Mouse (Mus musculus) heart, embryonic 15.5 days (tissue): ENCODE results near the gene AU015836. TPM values are rescaled to one million over a fixed set of nuclear protein-coding genes. Genes with fewer than 3 reads are reported as not detected.
"Not testable (repeated sequence)": the region's sequence is repeated elsewhere in the genome, so short reads cannot be mapped to it uniquely, and the experiment has no call there.

Experiments
- ATAC-seq: fragments of 200-750 bp; cut with Nextera tagmentation; replicated peaks from 2 replicates; pipeline ENCODE4 v1.8.0; 2017; ENCODE audit warnings: low read depth, moderate TSS enrichment; ENCODE audit not compliant: insufficient number of reproducible peaks, insufficient read depth, low FRiP score
- H3K27ac ChIP-seq: fragments of 300-500 bp; sonication (generic); 2 replicates; pipeline ENCODE4 v1.5.1; 2015; ENCODE audit warnings: mild to moderate bottlenecking, inconsistent platforms
- H3K27me3 ChIP-seq: fragments of 300-500 bp; sonication (generic); 2 replicates; pipeline ENCODE4 v1.6.1; 2015; ENCODE audit warnings: inconsistent platforms
- H3K36me3 ChIP-seq: fragments of 300-500 bp; sonication (generic); 2 replicates; pipeline ENCODE4 v1.6.1; 2015; ENCODE audit warnings: mild to moderate bottlenecking, inconsistent platforms
- H3K4me1 ChIP-seq: fragments of 300-500 bp; sonication (generic); replicated peaks from 2 replicates; pipeline ENCODE4 v1.6.1; 2015; ENCODE audit warnings: inconsistent platforms
- H3K4me2 ChIP-seq: fragments of 300-500 bp; sonication (generic); 2 replicates; pipeline ENCODE4 v1.6.1; 2015; ENCODE audit warnings: inconsistent platforms, mild to moderate bottlenecking, moderate library complexity
- H3K4me3 ChIP-seq: fragments of 300-500 bp; sonication (generic); 2 replicates; pipeline ENCODE4 v1.5.1; 2015; ENCODE audit warnings: mild to moderate bottlenecking, inconsistent platforms
- H3K9ac ChIP-seq: fragments of 300-500 bp; sonication (generic); 2 replicates; pipeline ENCODE4 v1.6.1; 2015; ENCODE audit warnings: mild to moderate bottlenecking, inconsistent platforms
- H3K9me3 ChIP-seq: fragments of 300-500 bp; sonication (generic); replicated peaks from 2 replicates; pipeline ENCODE4 v1.6.1; 2016; ENCODE audit warnings: inconsistent platforms
- WGBS: fragments of 180-500 bp; shearing (Covaris S2); methylation state at CpG from one replicate; pipeline ENCODE4 v1.1.7; 2015; ENCODE audit warnings: mixed read lengths; 5-methylcytosine and 5-hydroxymethylcytosine counted together
- polyA plus RNA-seq: library from polyadenylated mRNA; unstranded; fragments of >200 nt; fragmentation: Nextera tagmentation; extraction: Ambion mirVana; gene quantifications from 2 replicates; pipeline ENCODE4 v1.2.1, GENCODE M21; 2015

AU015836 gene
- not detected in 2 replicates for polyA plus RNA-seq

DNA sequence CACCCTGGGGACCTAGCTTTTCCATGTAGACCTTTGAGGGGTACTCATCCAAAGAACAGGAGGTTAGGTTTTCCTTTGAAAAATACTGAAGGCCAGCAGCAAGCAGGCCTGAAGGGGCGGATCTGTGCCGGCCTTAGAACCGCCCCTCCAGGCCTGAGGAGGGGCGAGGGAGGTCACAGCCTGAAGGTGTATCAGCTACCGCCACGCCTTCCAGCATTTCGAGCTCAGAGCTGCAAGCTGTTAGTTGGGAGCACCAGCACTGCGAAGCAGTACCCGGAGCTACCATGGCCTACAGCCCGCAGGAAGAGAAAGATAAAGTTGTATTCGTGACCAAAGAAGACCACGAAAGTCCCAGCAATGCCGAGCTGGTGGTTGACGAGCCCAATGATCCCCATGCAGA lies at the start of gene AU015836:
AU015836 (plus strand) TSS at position 216 of the 400 bp plus-strand sequence.
- Histone ChIP-seq H3K4me1 (no peaks in the 10 kb centered on the region), H3K36me3 (no peaks in the 10 kb centered on the region), H3K9me3 (no peaks in the 10 kb centered on the region), H3K27ac (no peak within 1 kb of the TSS), H3K9ac (no peak within 1 kb of the TSS), H3K27me3 (peaks cover 3% of the 10 kb centered on the region; the same call in 1 of the 2 replicates), H3K4me3 (no peak within 1 kb of the TSS), H3K4me2 (no peak within 1 kb of the TSS)
- WGBS = 52% methylated on average over 14 of the region's 14 CpGs
- no peak for ATAC-seq

DNA sequence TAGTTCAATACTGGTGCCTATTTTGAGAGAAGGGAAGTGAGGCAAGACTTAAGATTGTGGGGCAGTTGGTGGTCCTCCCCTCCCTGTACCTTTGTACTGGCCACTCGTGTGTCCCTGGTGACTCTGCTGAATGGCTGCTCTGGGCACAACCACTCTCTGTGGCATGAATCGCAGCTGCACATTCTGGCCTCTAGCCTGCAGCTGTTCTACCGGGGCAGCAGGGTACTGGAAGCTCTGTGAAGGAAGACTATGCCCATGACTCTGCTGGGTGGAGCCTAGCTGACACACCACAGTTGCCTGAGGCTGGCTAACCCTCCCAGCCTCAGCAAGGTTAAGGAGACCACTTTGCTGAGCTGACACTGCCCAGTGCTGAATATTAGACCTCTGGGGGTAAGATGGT lies 49.4 kb upstream of the AU015836 start:
- Histone ChIP-seq H3K9me3 (no peaks in the 10 kb centered on the region), H3K27ac (no peak overlapping the region), H3K4me2 (no peak overlapping the region), H3K4me3 (no peak overlapping the region), H3K4me1 (no peaks in the 10 kb centered on the region), H3K9ac (no peak overlapping the region), H3K27me3 (peaks cover 7% of the 10 kb centered on the region), H3K36me3 (no peaks in the 10 kb centered on the region)
- no peak for ATAC-seq
- 60% methylated on average over 3 of the region's 3 CpGs for WGBS

DNA sequence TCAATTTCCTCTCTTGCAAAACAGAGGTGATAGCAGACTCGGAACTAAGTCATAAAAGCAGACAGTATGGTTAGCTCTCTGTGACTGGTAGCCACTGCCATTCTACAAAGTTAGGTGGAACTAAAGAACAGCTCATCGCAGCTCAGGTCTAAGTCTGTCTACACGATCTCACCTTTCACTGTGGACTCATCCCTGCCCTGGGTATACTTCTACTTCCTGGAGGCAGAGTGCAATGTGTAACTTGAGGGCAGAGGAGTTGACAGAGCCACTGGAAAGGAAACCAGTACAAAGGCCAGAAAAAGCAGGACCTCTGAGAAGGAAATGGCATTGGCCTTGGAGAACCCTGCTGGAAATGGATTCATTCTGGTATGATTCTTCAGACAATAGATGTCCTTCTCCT lies 40.1 kb upstream of the AU015836 start:
- Histone ChIP-seq H3K9ac (no peak overlapping the region), H3K9me3 (no peaks in the 10 kb centered on the region), H3K4me3 (no peak overlapping the region), H3K36me3 (no peaks in the 10 kb centered on the region), H3K27me3 (0 out of 2 replicates have a peak, but pooled peaks cover 7% of the 10 kb centered on the region), H3K27ac (no peak overlapping the region), H3K4me2 (no peak overlapping the region), H3K4me1 (no peaks in the 10 kb centered on the region)
- 71% methylated on average over 3 of the region's 3 CpGs for WGBS
- ATAC-seq = no peak

DNA sequence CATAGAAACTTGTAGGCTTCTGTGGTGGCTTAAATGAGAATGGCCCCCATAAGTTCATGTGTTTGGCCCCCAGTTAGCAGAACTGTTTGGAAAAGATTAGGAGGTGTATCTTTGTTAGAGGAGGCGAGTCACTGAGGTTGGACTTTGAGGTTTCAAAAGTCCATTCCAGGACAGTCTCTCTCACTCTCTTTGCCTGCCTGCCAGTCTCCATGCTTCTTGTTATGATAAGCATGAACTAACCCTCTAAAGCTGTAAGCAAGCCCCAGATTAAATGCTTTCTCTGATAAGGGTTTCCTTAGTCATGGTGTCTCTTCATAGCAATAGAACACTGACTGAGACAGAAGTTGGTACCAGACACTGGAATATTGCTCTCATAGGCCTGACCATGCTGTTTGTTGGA lies 39.7 kb upstream of the AU015836 start:
- ATAC-seq = no peak
- H3K4me1 ChIP-seq = no peaks in the 10 kb centered on the region
- WGBS = 71% methylated on average over 1 of the region's 1 CpGs
- 0 out of 2 replicates have a peak, but pooled peaks cover 7% of the 10 kb centered on the region for H3K27me3 ChIP-seq
- no peak overlapping the region for H3K4me2 ChIP-seq
- no peaks in the 10 kb centered on the region for H3K36me3 ChIP-seq
- no peak overlapping the region for H3K27ac ChIP-seq
- no peaks in the 10 kb centered on the region for H3K9me3 ChIP-seq
- no peak overlapping the region for H3K9ac ChIP-seq
- H3K4me3 ChIP-seq = no peak overlapping the region

DNA sequence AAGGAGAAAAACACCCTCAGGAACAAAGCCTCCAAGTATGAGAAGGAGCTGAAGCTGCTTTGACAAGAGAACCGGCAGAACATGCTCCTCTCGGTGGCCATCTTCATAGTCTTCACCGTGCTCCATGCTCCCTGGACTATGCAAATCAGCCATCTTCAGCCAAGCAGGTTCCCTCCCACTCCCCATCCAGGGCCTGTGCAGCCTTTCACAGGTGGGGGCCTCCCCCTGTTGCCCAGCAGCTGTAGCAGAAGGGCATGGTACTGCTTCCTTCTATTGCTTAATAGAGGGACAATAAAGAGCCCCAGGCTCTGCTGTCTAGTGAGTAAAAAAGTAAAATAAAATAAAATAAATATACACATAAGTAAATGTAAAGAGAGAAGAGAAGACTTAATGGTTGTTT lies 36.8 kb upstream of the AU015836 start:
- Histone ChIP-seq H3K4me2 (no peak overlapping the region), H3K36me3 (no peaks in the 10 kb centered on the region), H3K27ac (no peak overlapping the region), H3K27me3 (0 out of 2 replicates have a peak, but pooled peaks cover 7% of the 10 kb centered on the region), H3K4me3 (no peak overlapping the region), H3K9ac (no peak overlapping the region), H3K9me3 (no peaks in the 10 kb centered on the region), H3K4me1 (no peaks in the 10 kb centered on the region)
- no peak for ATAC-seq
- 93% methylated on average over 3 of the region's 3 CpGs for WGBS

DNA sequence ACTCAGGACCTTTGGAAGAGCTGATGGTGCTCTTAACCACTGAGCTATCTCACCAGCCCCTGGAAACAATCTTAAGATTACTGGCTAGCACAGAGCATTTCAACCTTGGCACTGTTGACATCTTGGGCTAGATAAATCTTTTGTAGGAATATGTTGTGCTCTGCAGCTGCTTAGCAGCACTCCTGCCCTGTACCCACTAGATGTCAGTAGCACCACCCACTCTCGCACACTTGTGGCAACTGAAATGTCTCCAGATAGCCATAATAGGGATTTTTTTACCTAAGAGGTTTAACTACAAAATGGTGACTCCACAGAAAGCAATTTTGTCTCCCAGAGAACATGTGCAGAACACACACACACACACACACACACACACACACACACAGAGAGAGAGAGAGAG lies 11.7 kb upstream of the AU015836 start:
- Histone ChIP-seq H3K4me1 (no peaks in the 10 kb centered on the region), H3K4me2 (no peak overlapping the region), H3K9me3 (no peaks in the 10 kb centered on the region), H3K4me3 (no peak overlapping the region), H3K9ac (no peak overlapping the region), H3K36me3 (no peaks in the 10 kb centered on the region), H3K27me3 (peaks cover 12% of the 10 kb centered on the region), H3K27ac (no peak overlapping the region)
- no peak for ATAC-seq
- 17% methylated on average over 1 of the region's 1 CpGs for WGBS

DNA sequence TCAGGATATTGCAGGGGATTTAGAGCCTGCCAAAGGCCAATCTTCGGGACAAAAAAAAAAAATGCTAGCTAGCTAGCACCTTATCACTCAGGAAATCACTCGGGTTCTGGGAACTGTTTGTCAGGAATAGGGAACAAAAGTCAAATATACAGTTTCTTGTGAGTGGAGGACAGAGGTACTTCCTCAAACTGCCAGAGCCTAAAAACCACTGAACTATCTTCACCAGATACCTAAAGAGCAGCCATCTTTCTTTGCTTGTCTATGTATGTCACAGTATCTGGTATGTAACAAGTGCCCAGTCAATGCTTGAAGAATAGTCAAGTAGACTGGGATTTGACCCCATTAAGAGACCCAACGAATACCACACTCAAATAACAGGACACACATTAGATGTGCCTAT lies 10.0 kb upstream of the AU015836 start:
- Histone ChIP-seq H3K9me3 (no peaks in the 10 kb centered on the region), H3K27ac (no peak overlapping the region), H3K27me3 (peaks cover 12% of the 10 kb centered on the region), H3K4me3 (no peak overlapping the region), H3K4me2 (no peak overlapping the region), H3K36me3 (no peaks in the 10 kb centered on the region), H3K4me1 (no peaks in the 10 kb centered on the region), H3K9ac (no peak overlapping the region)
- 46% methylated on average over 3 of the region's 3 CpGs for WGBS
- no peak for ATAC-seq

DNA sequence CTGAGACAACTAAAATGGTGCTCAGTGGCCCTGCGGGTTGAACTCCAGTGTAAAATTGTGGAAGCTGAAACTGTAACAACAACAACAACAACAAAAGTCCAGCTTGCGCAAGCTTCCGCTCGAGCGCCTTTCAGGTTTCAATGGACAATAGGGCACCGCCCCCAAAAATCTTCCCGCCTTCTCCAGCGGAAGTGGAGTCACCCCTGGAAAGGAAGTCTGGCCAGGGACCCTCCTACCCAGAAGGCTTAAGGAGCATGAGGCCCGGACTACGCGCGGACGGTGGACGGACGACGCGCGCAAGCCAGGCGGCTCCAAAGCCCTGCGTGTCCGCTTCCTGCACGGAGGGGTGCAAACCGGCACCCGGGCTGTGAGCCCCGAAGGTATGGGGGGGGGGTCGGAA lies 11.9 kb downstream of the AU015836 start:
- Histone ChIP-seq H3K9ac (no peak overlapping the region), H3K36me3 (no peaks in the 10 kb centered on the region), H3K4me3 (no peak overlapping the region), H3K4me1 (no peaks in the 10 kb centered on the region), H3K4me2 (no peak overlapping the region), H3K9me3 (no peaks in the 10 kb centered on the region), H3K27me3 (peaks cover 24% of the 10 kb centered on the region), H3K27ac (no peak overlapping the region)
- no peak for ATAC-seq
- WGBS = 87% methylated on average over 26 of the region's 26 CpGs

DNA sequence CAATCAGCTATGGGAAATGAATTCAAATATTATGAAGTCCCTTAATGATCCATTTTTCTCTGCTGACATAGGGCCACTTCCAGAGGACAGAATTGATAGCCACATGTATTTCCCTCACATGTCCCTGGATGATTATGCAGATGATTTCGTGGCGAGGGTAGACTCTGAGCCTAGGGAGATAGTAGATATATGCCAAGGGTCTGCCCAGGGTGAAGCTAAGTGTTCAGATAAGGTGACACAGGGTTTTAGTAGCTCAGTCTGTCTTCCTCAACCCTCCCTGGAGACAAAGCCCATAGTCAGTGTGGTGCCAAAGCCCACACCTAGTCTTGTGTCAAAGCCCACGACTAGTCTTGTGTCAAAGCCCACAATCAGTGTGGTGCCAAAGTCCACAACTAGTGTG lies 13.7 kb downstream of the AU015836 start:
- Histone ChIP-seq H3K36me3 (no peaks in the 10 kb centered on the region), H3K4me3 (no peak overlapping the region), H3K9ac (no peak overlapping the region), H3K9me3 (no peaks in the 10 kb centered on the region), H3K4me1 (no peaks in the 10 kb centered on the region), H3K4me2 (no peak overlapping the region), H3K27me3 (peaks cover 26% of the 10 kb centered on the region), H3K27ac (no peak overlapping the region)
- no peak for ATAC-seq
- 74% methylated on average over 3 of the region's 3 CpGs for WGBS

DNA sequence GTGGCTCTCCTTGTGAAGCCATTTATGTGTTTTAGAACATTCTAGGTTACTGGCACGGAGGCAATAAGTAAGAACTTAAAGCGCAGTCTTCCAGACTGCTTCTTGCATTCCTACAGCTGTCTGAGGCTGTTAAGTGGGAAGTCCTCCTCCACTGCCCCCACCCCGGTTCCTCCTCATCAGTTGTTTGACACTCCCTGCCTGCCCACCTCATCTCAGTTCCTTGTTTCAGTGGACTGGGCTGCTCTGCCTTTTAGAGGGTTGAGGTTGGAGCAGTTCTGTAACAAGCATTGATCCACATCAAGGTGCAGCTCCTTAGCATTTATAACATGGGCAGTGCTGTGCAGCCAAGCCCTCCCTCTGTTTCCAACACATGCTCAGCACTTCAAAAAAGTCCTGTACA lies 16.6 kb downstream of the AU015836 start:
- H3K4me2 ChIP-seq, H3K4me1 ChIP-seq, H3K4me3 ChIP-seq, H3K27ac ChIP-seq, ATAC-seq, H3K36me3 ChIP-seq, H3K9me3 ChIP-seq, H3K9ac ChIP-seq: not testable (repeated sequence)
- peaks cover 36% of the 10 kb centered on the region for H3K27me3 ChIP-seq
- 56% methylated on average over 3 of the region's 3 CpGs for WGBS

DNA sequence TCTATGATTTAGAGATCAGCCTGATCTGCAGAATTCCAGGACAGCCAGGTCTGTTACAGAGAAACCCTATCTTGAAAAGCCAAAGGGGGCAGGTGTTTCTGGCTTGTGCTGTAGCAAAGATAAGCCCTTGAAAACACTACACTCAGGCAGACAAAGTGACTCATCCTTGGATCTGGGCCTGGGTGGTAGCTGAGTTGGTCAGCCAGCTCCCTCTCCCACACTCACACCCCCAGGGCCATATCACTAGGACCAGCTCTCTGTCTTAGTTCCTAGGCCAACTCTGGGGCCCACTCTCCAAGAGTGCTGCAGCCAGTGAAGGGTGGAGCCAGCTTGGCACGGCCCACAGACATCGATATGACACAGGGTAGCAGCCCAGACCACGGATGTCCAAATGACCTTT lies 38.5 kb downstream of the AU015836 start:
- no peak overlapping the region for H3K4me2 ChIP-seq
- ATAC-seq = no peak
- H3K9ac ChIP-seq = no peak overlapping the region
- H3K4me1 ChIP-seq = no peaks in the 10 kb centered on the region
- H3K9me3 ChIP-seq = no peaks in the 10 kb centered on the region
- H3K4me3 ChIP-seq = no peak overlapping the region
- WGBS = 62% methylated on average over 3 of the region's 3 CpGs
- peaks cover 20% of the 10 kb centered on the region for H3K27me3 ChIP-seq
- no peaks in the 10 kb centered on the region for H3K36me3 ChIP-seq
- H3K27ac ChIP-seq = no peak overlapping the region

DNA sequence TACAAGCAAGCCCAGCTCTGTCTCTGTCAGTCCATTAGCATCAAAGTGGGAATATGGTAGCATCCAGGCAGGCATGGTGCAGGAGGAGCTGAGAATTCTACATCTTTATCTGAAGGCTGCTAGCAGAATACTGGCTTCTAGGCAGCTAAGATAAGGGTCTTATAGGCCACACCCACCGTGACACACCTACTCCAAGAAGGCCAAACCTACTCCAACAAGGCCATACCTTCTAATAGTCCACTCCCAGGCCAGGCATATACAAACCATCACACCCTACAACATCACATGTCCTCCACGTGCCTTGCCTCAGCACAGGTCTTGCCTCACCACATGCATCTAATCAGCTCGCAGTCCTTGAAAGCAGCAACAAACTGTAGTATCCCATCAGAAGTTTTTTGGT lies 41.0 kb downstream of the AU015836 start:
- WGBS = 70% methylated on average over 3 of the region's 3 CpGs
- Histone ChIP-seq H3K9me3 (no peaks in the 10 kb centered on the region), H3K9ac (no peak overlapping the region), H3K36me3 (no peaks in the 10 kb centered on the region), H3K4me3 (no peak overlapping the region), H3K4me2 (no peak overlapping the region), H3K27ac (no peak overlapping the region), H3K4me1 (no peaks in the 10 kb centered on the region), H3K27me3 (peaks cover 18% of the 10 kb centered on the region)
- ATAC-seq = no peak
